Mouse (Mus musculus): ENCODE data around the gene Abi3bp.

The Abi3bp gene

GRCm38 (mm10) chr16:56477677-56478574 lies at the start of gene Abi3bp:
TSS of gene Abi3bp (plus strand) at chr16:56477878.
- DNase-seq: peak; percentile 21

GRCm38 (mm10) chr16:56435293-56436185 lies 42.1 kb upstream of the Abi3bp start:
- DNase-seq: no peak

- no peak for DNase-seq
Observed at GRCm38 (mm10) chr16:56440243-56440642, 37.4 kb upstream of the Abi3bp start.

DNA sequence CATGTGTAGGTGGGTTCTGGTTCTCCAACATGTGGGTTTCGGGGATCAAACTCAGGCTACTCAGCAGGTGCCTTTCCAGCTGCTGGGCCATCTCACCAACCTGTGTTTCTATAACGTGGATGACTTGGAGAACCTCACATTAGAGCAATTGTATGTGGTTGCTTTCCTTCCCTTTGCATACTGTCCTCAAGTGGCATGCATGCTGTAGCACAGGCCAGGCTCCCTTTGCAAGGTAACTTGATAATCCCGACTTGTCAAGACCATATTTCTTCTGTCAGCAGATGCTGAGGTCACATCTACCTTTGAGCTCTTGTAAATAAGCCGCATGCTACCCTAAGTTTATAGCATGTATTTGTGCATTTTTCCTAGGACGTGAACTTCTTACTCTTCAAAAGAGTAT lies 36.6 kb upstream of the Abi3bp start:
- DNase-seq: no peak

GRCm38 (mm10) chr16:56441658-56442344 lies 35.9 kb upstream of the Abi3bp start:
- DNase-seq: no peak

DNA sequence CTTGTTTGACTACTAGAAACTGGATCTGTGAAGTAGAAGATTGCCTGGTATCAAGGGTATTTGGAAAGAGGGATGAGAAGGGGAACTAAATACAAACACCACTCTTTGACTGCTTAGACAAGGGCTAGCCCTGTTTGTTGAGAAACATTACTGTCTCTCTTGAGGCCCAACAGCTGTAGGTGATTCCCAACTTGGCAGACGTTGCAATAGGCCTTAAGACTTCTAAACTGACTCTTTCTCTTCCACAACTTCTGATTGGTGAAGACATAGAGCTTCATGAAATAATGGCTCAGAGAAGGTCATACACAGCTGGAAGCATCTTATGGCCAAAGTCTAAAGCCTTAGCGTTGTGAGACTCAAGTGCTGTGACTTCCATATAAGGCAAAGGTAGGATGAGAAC lies 26.2 kb upstream of the Abi3bp start:
- no peak for DNase-seq

GRCm38 (mm10) chr16:56451923-56452322 lies 25.8 kb upstream of the Abi3bp start:
- DNase-seq: no peak

DNA sequence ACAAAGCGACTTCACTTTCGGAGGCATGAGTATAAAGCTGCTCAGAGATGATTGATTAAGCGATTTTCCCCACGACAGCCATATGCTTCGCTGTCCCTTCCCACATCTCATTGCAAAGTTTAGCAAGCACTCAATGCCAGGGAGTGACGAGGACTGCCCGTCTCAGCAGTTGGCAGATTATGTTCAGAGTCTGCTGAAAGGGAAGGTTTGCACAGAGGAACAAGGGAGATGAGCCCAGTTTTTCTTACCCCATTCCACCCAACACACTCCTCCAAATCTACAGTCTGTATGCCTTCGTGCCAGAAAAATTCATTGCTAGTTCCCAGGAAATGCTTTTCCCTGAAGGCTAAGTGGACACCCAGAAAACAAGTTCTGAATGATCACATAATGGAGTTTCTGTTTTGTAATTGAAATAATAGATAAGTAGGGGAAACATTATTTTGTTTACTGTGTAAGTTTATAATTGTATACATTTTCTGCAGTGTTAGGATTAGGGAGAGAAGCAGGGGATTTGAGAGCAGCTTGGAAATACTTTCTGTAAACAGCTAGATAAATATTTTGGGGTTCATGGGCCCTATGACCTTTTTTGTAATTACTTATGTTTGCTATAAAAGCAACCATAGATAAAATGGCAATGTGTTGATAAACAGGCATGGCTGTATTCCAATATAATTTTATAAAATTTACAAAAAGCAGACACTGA lies 19.5 kb upstream of the Abi3bp start:
- DNase-seq: no peak

- no peak for DNase-seq
Observed at GRCm38 (mm10) chr16:56473160-56473559, 4.5 kb upstream of the Abi3bp start.

- no peak for DNase-seq
Observed at GRCm38 (mm10) chr16:56475676-56476075, 2.0 kb upstream of the Abi3bp start.

DNA sequence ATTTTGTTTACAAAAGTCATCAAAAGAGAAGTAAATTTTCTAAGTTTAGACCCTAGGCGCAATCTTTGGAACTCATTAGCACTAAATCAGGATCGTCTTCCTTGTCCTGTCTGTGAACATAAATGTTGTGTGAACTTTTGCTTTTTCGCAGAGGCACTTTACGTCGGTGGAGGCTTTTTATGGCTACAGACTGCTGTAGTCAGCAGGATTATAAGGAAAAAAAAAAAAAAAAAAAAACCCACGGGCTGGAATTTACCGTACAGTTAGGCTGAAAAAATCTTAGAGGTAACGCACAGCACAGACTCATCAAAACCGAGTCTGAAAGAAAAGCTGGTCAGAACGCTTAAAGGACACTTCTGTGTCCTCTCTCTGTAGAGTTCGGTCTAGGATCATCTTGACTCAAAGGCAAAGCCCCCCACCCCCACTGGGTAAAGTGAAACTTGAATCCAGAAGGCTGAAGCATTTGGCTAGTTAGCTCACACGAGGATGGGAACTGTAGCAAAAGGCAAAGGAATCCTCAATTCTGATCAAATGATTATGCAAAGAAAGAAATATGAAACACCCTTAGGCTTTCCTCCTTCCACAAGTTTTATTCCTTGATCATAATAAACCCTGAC lies 1.0 kb downstream of the Abi3bp start:
- no peak for DNase-seq

GRCm38 (mm10) chr16:56483466-56483865 lies 5.8 kb downstream of the Abi3bp start:
- DNase-seq: no peak

GRCm38 (mm10) chr16:56486461-56486860 lies 8.8 kb downstream of the Abi3bp start:
- DNase-seq: no peak

DNA sequence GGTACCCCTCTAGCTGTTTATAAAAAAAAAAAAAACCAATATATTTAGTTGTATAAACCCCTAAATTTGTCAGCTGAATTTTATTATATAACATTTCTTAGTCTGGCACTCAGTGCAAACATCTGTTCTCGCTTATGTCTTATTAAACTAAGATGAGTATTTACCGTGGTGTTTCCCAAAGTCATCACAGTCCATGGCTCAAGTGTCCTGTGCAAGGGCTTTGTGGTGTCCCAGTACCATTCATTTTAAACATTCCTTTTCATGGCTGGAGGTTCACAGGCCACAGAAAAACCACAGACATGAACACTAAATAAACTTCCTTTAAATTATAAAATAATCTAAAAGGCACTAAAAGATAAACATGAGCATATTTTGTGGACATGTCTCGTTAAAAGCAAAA lies 13.2 kb downstream of the Abi3bp start:
- DNase-seq: no peak

DNA sequence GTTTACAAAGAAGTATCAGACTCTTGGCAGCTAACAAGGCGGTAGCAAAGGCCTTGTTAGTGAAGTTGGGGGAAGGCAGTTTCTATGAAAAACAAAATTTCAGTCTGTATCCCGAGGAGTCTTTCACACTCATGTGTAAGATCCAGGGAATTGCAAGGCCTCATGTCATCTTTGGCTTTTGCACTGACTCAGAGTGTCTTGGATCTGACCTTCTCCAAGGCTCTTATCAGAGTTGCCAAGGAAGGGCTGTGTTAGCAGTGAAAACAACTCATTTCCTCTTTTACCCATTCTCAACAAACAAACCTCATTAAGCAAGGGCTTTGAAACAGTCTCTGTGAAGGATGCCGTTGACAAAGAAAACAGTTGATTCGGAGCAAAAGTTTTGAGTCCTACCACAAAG lies 17.6 kb downstream of the Abi3bp start:
- DNase-seq: no peak

GRCm38 (mm10) chr16:56496743-56497142 lies 19.1 kb downstream of the Abi3bp start:
- no peak for DNase-seq

DNA sequence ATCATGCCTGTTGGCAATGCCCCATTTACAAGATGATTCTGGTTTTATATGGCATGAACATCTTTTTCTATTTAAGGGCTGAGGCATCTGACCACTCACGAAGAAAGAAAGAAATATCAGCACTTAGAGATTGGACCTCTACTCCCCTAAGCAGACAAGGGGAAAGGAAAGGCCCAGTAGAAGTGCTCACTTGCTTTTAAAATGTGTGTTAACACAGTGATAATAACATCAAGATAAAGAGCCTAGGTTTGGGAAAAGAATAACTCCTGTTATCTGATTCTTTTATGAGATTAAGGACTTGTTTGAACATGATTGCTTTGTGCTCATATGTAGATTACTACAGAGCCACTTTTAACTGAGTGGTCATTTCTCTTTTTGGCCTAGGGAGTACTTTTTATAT lies 21.0 kb downstream of the Abi3bp start:
- no peak for DNase-seq

DNA sequence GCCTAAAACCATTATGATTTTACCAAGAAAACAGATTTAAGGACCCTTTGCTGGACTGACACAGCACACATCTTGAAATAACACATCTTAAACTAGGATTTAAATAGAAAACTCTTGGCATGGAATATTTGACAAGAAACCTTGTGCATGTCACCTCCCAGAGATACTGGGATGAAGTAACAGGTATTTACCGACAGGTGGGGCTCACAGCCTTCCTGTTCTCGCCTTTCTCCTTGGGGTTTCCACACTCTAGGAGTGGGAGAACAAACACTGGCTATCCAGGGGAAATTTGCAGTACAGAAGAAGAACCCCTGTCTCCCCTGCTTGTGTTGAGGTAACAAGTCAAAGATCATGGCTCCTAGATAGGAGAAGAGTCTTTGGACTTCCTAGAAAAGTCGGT lies 22.8 kb downstream of the Abi3bp start:
- no peak for DNase-seq

GRCm38 (mm10) chr16:56501101-56501500 lies 23.4 kb downstream of the Abi3bp start:
- no peak for DNase-seq

DNA sequence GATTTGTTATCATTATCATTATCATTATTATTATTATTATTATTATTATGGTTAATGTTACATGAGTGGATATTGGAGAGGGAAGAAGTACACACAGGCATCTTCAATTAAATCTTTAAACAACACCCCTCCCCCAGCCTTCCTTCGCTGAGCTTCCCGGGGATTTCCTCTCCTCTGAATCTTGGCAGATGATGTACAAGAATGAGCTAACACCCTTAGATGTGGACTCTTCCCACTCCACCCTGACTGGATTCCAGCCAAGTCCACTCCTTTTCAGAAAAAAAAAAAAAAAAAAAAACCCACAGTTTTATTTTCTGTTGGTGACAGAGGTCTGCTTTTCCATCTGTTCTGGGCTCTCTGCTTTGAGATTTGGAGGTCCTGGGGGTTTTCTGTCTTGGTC lies 23.8 kb downstream of the Abi3bp start:
- no peak for DNase-seq

DNA sequence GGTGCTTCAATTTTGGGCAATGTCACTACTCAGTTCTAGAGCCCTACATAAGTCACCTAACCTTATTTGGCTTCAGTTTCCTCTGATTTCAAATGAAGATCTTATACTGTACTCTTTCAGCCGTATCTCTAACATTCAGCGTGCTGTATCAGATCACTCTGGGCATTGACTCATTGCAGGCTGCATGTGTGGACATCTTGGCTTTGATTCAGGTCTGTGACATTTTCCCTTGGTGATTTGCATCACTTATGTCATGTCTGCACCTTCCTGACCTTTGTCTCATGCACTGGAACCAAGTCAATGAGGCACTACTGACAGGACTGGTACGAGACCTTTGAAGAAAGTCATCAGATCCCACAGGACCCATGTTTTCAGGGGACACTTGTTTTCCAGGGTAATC lies 24.5 kb downstream of the Abi3bp start:
- DNase-seq: no peak

GRCm38 (mm10) chr16:56503941-56504340 lies 26.3 kb downstream of the Abi3bp start:
- DNase-seq: no peak
